Mouse (Mus musculus) heart, embryonic 11.5 days (tissue): ENCODE results near the gene Gpr6. TPM values are rescaled to one million over a fixed set of nuclear protein-coding genes. Genes with fewer than 3 reads are reported as not detected.
A peak's percentile ranks its signal among the peaks of the same experiment; 100 is the strongest.

Experiments used
- ATAC-seq: fragments of 200-750 bp; cut with Nextera tagmentation; replicated peaks from 2 replicates; pipeline ENCODE4 v1.8.0; 2017; ENCODE audit warnings: moderate library complexity; ENCODE audit not compliant: insufficient number of reproducible peaks, low FRiP score, low TSS enrichment
- H3K27ac ChIP-seq: fragments of 300-500 bp; sonication (generic); 2 replicates; pipeline ENCODE4 v1.5.1; 2014; ENCODE audit warnings: mild to moderate bottlenecking, low read depth, low read length
- H3K27me3 ChIP-seq: fragments of 300-500 bp; sonication (generic); 2 replicates; pipeline ENCODE4 v1.6.1; 2014; ENCODE audit warnings: mild to moderate bottlenecking, low read length, mixed read lengths; ENCODE audit not compliant: control insufficient read depth, insufficient read depth
- H3K36me3 ChIP-seq: fragments of 300-500 bp; sonication (generic); 2 replicates; pipeline ENCODE4 v1.6.1; 2014; ENCODE audit warnings: mild to moderate bottlenecking, low read length, moderate library complexity, mixed read lengths; ENCODE audit not compliant: control insufficient read depth, insufficient read depth
- H3K4me1 ChIP-seq: fragments of 300-500 bp; sonication (generic); 2 replicates; pipeline ENCODE4 v1.6.1; 2014; ENCODE audit warnings: low read length; ENCODE audit not compliant: control insufficient read depth, insufficient read depth
- H3K4me2 ChIP-seq: fragments of 300-500 bp; sonication (generic); 2 replicates; pipeline ENCODE4 v1.6.1; 2014; ENCODE audit warnings: mild to moderate bottlenecking, moderate library complexity
- H3K4me3 ChIP-seq: fragments of 300-500 bp; sonication (generic); 2 replicates; pipeline ENCODE4 v1.5.1; 2014; ENCODE audit warnings: low read depth, low read length
- H3K9ac ChIP-seq: fragments of 300-500 bp; sonication (generic); 2 replicates; pipeline ENCODE4 v1.6.1; 2014; ENCODE audit warnings: mild to moderate bottlenecking, low read depth, low read length, moderate library complexity
- H3K9me3 ChIP-seq: fragments of 300-500 bp; sonication (generic); replicated peaks from 2 replicates; pipeline ENCODE4 v1.6.1; 2016; ENCODE audit warnings: low read length; ENCODE audit not compliant: control insufficient read depth
- WGBS: fragments of 180-500 bp; shearing (Covaris S2); extraction: QIAGEN DNeasy Blood & Tissue Kit; methylation state at CpG from one replicate; pipeline ENCODE4 v1.1.7; 2014; ENCODE audit not compliant: insufficient replicate concordance; 5-methylcytosine and 5-hydroxymethylcytosine counted together
- polyA plus RNA-seq: library from polyadenylated mRNA; unstranded; fragments of >200 nt; fragmentation: Nextera tagmentation; extraction: Ambion mirVana; gene quantifications from 2 replicates; pipeline ENCODE4 v1.2.1, GENCODE M21; 2014

Gene Gpr6
- polyA plus RNA-seq, 1 experiment from 2014 or later, result not detected

DNA sequence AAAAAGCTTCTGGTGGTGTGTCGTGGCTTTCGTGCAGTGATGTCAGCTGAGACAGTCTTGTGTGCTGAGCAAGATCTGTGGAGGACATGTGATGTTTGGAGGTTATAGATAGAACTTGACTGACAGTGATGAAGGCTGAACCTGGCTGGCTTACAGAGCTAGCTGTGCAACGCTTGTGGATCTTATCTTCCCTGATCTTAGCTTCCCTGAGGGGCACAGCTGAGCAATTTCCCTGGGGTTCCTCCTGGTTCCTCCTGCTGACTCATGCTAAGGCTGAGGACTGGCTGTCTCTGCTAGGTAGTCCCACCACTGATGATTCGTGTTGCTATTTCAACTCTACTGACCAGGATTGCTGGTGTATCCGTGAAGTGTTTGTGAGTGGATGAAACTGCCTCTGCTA lies 18.1 kb downstream of the Gpr6 start:
- 63% methylated on average over 5 of the region's 5 CpGs for WGBS
- no peak overlapping the region for H3K4me3 ChIP-seq
- ATAC-seq, result no peak

DNA sequence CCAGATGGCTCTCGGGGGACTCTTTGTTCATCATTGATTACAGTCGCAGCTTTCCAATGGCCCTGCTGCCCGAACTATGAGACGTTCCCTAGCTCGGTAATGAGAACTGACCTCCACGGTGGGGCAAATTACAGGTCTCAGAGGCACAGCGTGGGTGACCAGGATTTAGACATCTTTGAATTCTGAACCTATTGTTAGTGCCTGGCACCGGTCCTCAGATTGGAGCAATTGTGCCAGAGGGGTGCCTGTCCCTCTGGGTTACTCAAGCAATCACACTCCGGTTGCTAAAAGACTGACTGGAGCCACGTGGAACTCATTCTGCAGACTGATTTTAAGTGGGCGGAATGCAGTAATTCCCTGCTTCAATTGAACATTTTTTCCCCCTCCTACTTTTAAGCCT lies 29.8 kb downstream of the Gpr6 start:
- Histone ChIP-seq H3K9ac (no peak overlapping the region), H3K9me3 (no peaks in the 10 kb centered on the region), H3K4me3 (no peak overlapping the region), H3K27ac (no peak overlapping the region), H3K27me3 (no peaks in the 10 kb centered on the region), H3K4me1 (no peaks in the 10 kb centered on the region), H3K4me2 (no peak overlapping the region), H3K36me3 (no peaks in the 10 kb centered on the region)
- no peak for ATAC-seq
- WGBS, result 80% methylated on average over 11 of the region's 11 CpGs

More for the DNA sequence above, 18.1 kb downstream of the Gpr6 start:
- Histone ChIP-seq H3K27ac (no peak overlapping the region), H3K9ac (no peak overlapping the region), H3K9me3 (no peaks in the 10 kb centered on the region), H3K4me2 (no peak overlapping the region), H3K4me1 (no peaks in the 10 kb centered on the region), H3K36me3 (no peaks in the 10 kb centered on the region), H3K27me3 (no peaks in the 10 kb centered on the region)

DNA sequence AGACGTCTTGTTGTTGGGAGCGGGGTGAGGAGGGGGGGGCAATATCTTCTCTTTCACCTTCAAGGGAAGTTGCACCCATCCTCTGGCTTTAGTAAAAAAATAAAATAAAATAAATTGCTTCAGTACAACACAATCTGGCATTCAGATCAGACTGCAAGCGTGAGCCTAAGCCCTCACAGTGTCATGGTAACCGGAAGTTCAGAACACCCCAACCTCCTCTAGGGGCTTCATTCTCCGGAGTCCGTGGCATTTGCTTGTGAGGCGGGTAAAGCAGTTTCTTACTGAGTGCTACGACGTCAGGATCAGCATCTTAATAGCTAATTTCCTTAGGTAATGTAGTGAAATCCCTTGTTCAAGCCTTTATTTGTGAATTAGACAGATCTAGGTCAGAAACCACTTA lies 30.6 kb downstream of the Gpr6 start:
- H3K9ac ChIP-seq, result no peak overlapping the region
- 83% methylated on average over 9 of the region's 9 CpGs for WGBS
- H3K4me3 ChIP-seq, result no peak overlapping the region
- no peaks in the 10 kb centered on the region for H3K27me3 ChIP-seq
- H3K4me1 ChIP-seq, result no peaks in the 10 kb centered on the region
- H3K27ac ChIP-seq, result no peak overlapping the region
- H3K4me2 ChIP-seq, result no peak overlapping the region
- no peaks in the 10 kb centered on the region for H3K36me3 ChIP-seq
- no peak for ATAC-seq
- no peaks in the 10 kb centered on the region for H3K9me3 ChIP-seq

DNA sequence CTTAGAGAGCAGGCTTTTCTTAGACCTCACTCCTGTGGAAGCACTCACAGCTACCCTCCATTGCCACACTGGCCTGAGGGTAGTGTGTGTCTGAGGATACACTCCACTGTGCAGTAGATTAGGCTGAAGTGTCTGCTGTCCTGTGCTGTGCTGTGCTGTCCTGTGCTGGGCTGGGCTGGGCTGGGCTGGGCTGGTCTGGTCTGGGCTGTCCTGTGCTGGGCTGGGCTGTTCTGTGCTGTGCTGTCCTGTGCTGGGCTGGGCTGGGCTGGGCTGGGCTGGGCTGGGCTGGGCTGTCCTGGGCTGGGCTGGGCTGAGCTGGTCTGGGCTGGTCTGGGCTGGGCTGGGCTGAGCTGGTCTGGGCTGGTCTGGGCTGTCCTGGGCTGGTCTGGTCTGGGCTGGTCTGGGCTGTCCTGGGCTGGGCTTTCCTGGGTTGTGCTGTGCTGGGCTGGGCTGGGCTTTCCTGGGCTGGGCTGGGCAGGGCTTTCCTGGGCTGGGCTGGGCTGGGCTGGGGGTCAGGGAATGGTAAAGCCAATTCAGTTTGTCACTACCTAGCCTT lies 31.5 kb downstream of the Gpr6 start:
- peak; percentile 85 for ATAC-seq

DNA sequence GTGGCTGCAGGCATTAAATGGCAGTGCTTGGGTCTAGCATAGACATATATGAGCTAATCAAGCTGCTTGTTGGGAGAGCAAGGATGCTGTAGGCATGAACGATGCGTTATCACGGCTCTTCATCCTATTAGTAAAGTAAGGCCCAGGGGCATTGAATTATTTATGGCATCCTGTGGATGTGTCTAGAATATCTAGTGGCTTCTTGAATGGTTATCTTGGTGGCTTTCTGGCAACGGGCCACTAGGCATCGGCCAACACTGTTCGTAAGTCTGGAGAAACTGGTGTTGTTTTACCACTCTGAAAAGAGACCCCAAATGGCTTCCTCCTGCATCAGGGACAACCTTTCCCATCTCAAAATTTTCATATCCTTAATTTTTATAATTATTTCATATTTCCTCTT lies 33.6 kb downstream of the Gpr6 start:
- 85% methylated on average over 6 of the region's 6 CpGs for WGBS
- ATAC-seq, result no peak
- Histone ChIP-seq H3K9me3 (no peaks in the 10 kb centered on the region), H3K9ac (no peak overlapping the region), H3K36me3 (no peaks in the 10 kb centered on the region), H3K4me2 (no peak overlapping the region), H3K4me3 (no peak overlapping the region), H3K27me3 (no peaks in the 10 kb centered on the region), H3K4me1 (no peaks in the 10 kb centered on the region), H3K27ac (no peak overlapping the region)

More for the DNA sequence above, 31.5 kb downstream of the Gpr6 start:
- Histone ChIP-seq H3K27ac (no peak overlapping the region), H3K9me3 (no peaks in the 10 kb centered on the region), H3K4me3 (no peak overlapping the region), H3K36me3 (no peaks in the 10 kb centered on the region), H3K9ac (no peak overlapping the region), H3K4me2 (no peak overlapping the region), H3K27me3 (no peaks in the 10 kb centered on the region), H3K4me1 (no peaks in the 10 kb centered on the region)

DNA sequence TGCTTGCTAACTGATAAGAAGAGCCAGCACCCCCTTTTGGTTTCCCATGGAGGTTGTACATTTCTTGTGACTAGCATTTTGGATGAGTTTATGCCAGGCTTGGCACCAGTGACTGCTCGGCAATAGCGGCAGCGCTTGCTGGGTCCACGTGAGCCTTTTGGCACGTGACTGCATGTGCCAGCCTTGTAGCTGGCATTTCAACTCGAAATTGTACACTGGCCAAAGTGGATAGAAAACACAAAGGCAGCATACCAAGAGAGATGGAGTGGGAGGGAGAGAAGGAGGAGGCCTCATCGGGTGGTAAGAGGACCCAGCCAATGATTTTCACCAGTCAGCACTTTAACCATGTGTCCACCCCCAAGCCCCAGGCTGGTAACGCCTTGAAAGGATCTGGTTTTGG lies 34.4 kb downstream of the Gpr6 start:
- no peak for ATAC-seq
- Histone ChIP-seq H3K4me2 (no peak overlapping the region), H3K9ac (no peak overlapping the region), H3K27ac (no peak overlapping the region), H3K9me3 (no peaks in the 10 kb centered on the region), H3K4me1 (no peaks in the 10 kb centered on the region), H3K4me3 (no peak overlapping the region), H3K27me3 (no peaks in the 10 kb centered on the region), H3K36me3 (no peaks in the 10 kb centered on the region)
- 73% methylated on average over 8 of the region's 8 CpGs for WGBS

DNA sequence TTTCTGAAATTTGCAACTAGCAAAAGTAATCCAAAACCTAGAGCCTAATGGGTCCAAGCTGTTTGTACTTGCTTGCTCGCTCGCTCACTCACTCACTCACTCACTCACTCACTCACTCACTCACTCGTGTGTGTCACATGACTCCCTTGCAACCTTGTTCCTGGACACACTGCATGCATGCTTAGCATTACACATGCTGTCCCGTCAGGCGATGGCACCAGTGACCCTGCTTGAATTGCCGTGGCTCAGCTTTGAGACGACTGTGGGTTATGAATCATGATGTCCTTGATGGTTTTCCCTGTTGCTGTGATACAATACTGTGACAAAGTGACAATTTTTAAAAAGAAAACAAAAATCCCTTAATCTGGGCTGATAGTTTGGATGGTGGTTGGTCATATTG lies 39.3 kb downstream of the Gpr6 start:
- no peaks in the 10 kb centered on the region for H3K9me3 ChIP-seq
- no peak overlapping the region for H3K9ac ChIP-seq
- 79% methylated on average over 7 of the region's 7 CpGs for WGBS
- H3K36me3 ChIP-seq, result no peaks in the 10 kb centered on the region
- no peak overlapping the region for H3K27ac ChIP-seq
- no peak for ATAC-seq
- H3K27me3 ChIP-seq, result no peaks in the 10 kb centered on the region
- no peaks in the 10 kb centered on the region for H3K4me1 ChIP-seq
- H3K4me2 ChIP-seq, result no peak overlapping the region
- no peak overlapping the region for H3K4me3 ChIP-seq

DNA sequence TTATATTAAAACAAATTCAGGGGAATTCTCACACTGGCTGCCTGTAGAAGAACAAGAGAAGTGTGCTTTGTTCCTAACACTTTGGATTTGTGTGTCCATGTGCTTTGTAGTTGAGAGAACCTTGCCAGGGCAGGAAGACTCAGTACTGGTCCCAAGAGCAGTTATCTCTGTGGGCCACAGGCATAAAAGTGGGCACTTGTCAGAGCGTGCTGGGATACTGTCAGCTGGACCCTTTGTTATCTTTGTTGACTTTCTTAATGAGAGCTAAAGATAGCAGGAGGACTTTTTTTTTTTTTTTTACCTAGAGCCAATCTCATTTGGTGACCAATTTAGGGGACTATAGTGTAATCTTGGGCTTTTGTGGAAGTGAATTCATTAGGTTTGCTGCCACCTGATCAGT lies 47.2 kb downstream of the Gpr6 start:
- Histone ChIP-seq H3K4me1 (0 out of 2 replicates have a peak, but pooled peaks cover 6% of the 10 kb centered on the region), H3K9ac (no peak overlapping the region), H3K4me3 (no peak overlapping the region), H3K27me3 (no peaks in the 10 kb centered on the region), H3K36me3 (no peaks in the 10 kb centered on the region), H3K9me3 (no peaks in the 10 kb centered on the region), H3K27ac (no peak overlapping the region), H3K4me2 (no peak overlapping the region)
- WGBS, result 14% methylated on average over 1 of the region's 1 CpGs
- ATAC-seq, result no peak

DNA sequence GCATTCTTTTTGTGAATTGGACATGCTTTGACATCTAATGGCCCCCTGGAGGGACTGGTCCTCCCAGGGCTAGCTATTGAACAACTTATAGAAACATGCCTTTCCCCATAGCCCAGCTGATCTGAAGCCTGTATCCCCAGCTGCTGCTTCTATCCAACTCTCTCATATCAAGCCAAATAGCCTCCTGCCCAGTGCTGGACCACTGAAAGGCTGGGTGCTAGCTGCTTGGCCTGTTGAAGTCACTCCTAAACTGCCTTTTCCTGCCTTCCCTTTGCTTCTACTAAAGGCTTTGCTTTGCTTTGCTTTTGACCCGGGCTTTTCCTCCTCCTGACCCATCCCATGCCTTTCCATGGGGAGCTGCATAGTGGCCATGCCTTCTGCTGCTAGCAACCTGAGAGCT lies 47.7 kb downstream of the Gpr6 start:
- no peak overlapping the region for H3K27ac ChIP-seq

More for the DNA sequence above, 47.7 kb downstream of the Gpr6 start:
- Histone ChIP-seq H3K9ac (no peak overlapping the region), H3K9me3 (no peaks in the 10 kb centered on the region), H3K4me1 (0 out of 2 replicates have a peak, but pooled peaks cover 6% of the 10 kb centered on the region), H3K4me3 (no peak overlapping the region), H3K27me3 (no peaks in the 10 kb centered on the region), H3K4me2 (no peak overlapping the region), H3K36me3 (no peaks in the 10 kb centered on the region)
- ATAC-seq, result no peak
- WGBS, result 12% methylated on average over 1 of the region's 1 CpGs
